Mouse (Mus musculus) liver, embryonic 11.5 days (tissue): Measurements from ENCODE around the gene St6galnac6. TPM values are rescaled to one million over a fixed set of nuclear protein-coding genes. Genes with fewer than 3 reads are reported as not detected.

Experiments used
- ATAC-seq: fragments of 200-750 bp; cut with Nextera tagmentation; replicated peaks from 2 replicates; pipeline ENCODE4 v1.8.0; 2017; ENCODE audit warnings: moderate number of reproducible peaks, mild to moderate bottlenecking, moderate TSS enrichment, moderate library complexity; ENCODE audit not compliant: low FRiP score
- DNase-seq: peaks from one replicate; pipeline ENCODE4 v3.0.0-alpha.2; 2017; ENCODE audit warnings: low spot score
- H3K27ac ChIP-seq: fragments of 300-500 bp; sonication (generic); 2 replicates; pipeline ENCODE4 v1.5.1; 2014; ENCODE audit warnings: mild to moderate bottlenecking, low read depth, low read length, control low read depth
- H3K27me3 ChIP-seq: fragments of 300-500 bp; sonication (generic); replicated peaks from 2 replicates; pipeline ENCODE4 v1.6.1; 2014; ENCODE audit warnings: low read length, mixed read lengths; ENCODE audit not compliant: control insufficient read depth, insufficient read depth
- H3K36me3 ChIP-seq: fragments of 300-500 bp; sonication (generic); 2 replicates; pipeline ENCODE4 v1.6.1; 2014; ENCODE audit warnings: mild to moderate bottlenecking, low read length, moderate library complexity, mixed read lengths; ENCODE audit not compliant: control insufficient read depth, insufficient read depth
- H3K4me1 ChIP-seq: fragments of 300-500 bp; sonication (generic); replicated peaks from 2 replicates; pipeline ENCODE4 v1.6.1; 2014; ENCODE audit warnings: low read length, mixed read lengths; ENCODE audit not compliant: control insufficient read depth, insufficient read depth
- H3K4me2 ChIP-seq: fragments of 300-500 bp; sonication (generic); 2 replicates; pipeline ENCODE4 v1.6.1; 2014; ENCODE audit warnings: mild to moderate bottlenecking, control low read depth, moderate library complexity
- H3K4me3 ChIP-seq: fragments of 300-500 bp; sonication (generic); 2 replicates; pipeline ENCODE4 v1.5.1; 2014; ENCODE audit warnings: low read depth, low read length, control low read depth
- H3K9ac ChIP-seq: fragments of 300-500 bp; sonication (generic); 2 replicates; pipeline ENCODE4 v1.6.1; 2014; ENCODE audit warnings: low read depth, low read length, control low read depth
- H3K9me3 ChIP-seq: fragments of 300-500 bp; sonication (generic); 2 replicates; pipeline ENCODE4 v1.6.1; 2016; ENCODE audit warnings: low read length, inconsistent platforms, mixed read lengths; ENCODE audit not compliant: control insufficient read depth
- WGBS: fragments of 180-500 bp; shearing (Covaris S2); extraction: QIAGEN DNeasy Blood & Tissue Kit; methylation state at CpG from one replicate; pipeline ENCODE4 v1.1.7; 2014; 5-methylcytosine and 5-hydroxymethylcytosine counted together
- polyA plus RNA-seq: library from polyadenylated mRNA; unstranded; fragments of >200 nt; fragmentation: Nextera tagmentation; extraction: Ambion mirVana; gene quantifications from 2 replicates; pipeline ENCODE4 v1.2.1, GENCODE M21; 2014

Gene St6galnac6
- polyA plus RNA-seq, 1 experiment from 2014 or later, result 10.6 TPM

DNA sequence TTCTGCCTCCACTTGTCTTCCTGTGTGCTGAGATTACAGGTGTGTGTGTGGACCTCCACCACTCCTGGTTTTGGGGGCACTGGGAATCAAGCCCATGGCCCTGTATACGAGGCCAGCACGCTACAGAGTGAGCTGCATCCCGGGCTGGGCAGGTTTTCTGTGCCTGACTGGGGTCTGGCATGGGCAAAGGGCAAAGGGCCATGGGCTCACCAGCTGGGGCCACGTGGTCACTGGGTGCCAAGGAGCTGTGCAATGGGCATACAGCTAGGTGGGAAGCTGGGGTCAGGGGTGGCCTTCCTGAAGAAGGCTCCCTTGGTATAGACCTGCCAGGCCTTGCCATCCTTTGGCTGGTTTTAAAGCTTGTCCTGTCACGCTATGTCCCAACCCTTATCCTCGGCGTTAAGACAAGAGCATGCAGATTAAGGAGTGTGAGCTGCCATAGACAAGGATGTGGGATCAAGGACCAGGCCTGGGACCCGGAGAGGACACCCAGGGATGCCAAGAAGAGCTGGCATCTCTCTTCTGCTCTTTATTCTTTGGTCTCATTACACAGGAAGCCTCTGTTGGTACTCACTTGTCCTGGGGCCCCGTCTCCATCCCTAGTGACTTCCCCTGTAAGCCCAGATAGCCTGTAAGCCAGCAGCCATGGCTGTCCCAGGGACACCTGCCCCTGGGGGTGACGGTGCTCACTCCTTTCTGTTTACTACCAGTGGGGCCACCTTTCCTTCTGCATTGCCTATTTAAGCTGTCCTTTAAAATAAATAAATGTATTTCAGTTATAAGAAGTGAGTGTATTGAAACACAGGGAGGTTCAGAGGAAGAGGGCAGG is 35.0 kb downstream of the St6galnac6 start:
- Histone ChIP-seq H3K27me3 (no peaks in the 10 kb centered on the region), H3K9ac (no peak overlapping the region), H3K4me1 (peaks cover 17% of the 10 kb centered on the region), H3K36me3 (no peaks in the 10 kb centered on the region), H3K9me3 (no peaks in the 10 kb centered on the region), H3K4me2 (no peak overlapping the region), H3K27ac (0 out of 2 replicates have a peak overlapping the region, but pooled peaks have one; percentile 25), H3K4me3 (no peak overlapping the region)
- ATAC-seq, result no peak
- no peak for DNase-seq
- 77% methylated on average over 10 of the region's 10 CpGs for WGBS

DNA sequence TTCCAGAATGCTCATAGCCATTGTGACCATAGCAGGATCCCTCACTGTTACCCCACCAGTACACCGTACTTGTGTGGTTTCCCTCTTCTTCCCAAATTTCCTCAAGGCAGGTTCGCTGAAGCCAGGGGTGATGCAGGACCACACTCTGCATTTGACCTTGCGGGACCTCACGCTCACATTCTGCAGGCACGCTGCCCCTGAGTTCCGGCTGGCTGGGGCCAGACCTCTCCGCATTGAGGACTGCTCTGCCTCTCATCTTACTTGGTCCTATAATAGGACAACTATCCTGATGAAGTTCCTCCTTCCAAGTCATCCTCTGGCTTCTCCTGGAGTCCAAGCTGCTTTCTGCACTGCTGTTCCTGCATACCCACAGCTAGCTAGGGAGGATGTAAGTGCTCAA is 37.1 kb downstream of the St6galnac6 start:
- peaks cover 23% of the 10 kb centered on the region for H3K4me1 ChIP-seq

DNA sequence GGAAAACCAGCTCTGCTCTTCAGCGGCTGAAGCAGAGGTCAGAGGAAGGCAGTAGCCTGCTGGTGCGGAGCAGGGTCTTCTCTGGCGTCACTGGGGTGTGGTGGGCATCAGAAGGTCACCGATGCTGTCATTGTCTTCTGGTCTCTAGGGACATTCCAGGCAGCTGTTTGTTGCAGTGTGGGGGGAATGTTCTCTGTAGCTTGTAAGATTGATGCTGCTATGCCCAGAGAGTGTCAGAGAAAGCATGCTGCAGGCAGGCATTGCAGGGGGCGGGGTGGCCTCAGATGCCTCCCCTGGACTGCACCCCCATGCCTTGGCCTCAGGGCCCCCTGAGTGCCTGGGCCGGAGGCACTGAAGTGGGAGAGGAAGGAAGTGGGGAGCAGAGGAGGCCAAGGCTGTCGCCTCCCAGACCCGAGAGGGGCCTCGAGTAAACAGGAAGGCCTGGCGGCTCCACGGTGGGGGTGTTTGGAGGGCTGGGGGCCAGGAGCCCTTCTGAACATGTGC is 38.3 kb downstream of the St6galnac6 start:
- H3K9me3 ChIP-seq, result no peaks in the 10 kb centered on the region
- H3K9ac ChIP-seq, result peak overlapping the region; percentile 48
- H3K4me2 ChIP-seq, result no peak overlapping the region
- H3K27ac ChIP-seq, result peak overlapping the region; percentile 48; the same call in 1 of the 2 replicates
- peaks cover 18% of the 10 kb centered on the region for H3K4me1 ChIP-seq
- peak; percentile 68 for ATAC-seq
- 33% methylated on average over 11 of the region's 11 CpGs for WGBS
- no peak for DNase-seq
- H3K36me3 ChIP-seq, result no peaks in the 10 kb centered on the region
- H3K27me3 ChIP-seq, result no peaks in the 10 kb centered on the region
- no peak overlapping the region for H3K4me3 ChIP-seq

More for the DNA sequence above, 37.1 kb downstream of the St6galnac6 start:
- H3K9ac ChIP-seq, result no peak overlapping the region
- no peaks in the 10 kb centered on the region for H3K27me3 ChIP-seq
- no peak for ATAC-seq
- no peaks in the 10 kb centered on the region for H3K36me3 ChIP-seq
- WGBS, result 87% methylated on average over 7 of the region's 7 CpGs
- H3K9me3 ChIP-seq, result no peaks in the 10 kb centered on the region
- H3K4me2 ChIP-seq, result no peak overlapping the region
- H3K27ac ChIP-seq, result peak overlapping the region; percentile 41; the same call in 1 of the 2 replicates
- no peak overlapping the region for H3K4me3 ChIP-seq
- DNase-seq, result no peak

DNA sequence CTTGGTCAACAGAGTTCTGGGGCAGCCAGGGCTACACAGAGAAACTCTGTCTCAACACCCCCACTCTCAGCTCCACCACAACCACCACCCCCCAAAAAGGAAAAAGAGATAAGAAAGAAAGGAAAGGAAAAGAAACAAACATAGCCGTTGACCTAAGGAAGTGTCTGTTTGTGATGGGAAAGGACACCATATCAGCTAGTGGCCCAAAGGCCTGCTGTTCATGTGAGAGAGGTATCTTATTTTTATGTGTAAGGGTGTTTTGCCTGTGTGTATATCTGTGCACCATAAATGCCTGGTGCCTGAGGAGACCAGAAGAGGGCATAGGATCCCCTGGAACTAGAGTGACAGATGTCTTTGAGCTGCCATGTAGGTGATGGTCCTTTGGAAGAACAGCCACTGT is 40.1 kb downstream of the St6galnac6 start:
- Histone ChIP-seq H3K4me3 (no peak overlapping the region), H3K27me3 (no peaks in the 10 kb centered on the region), H3K27ac (peak overlapping the region; percentile 19; the same call in 1 of the 2 replicates), H3K4me1 (peaks cover 23% of the 10 kb centered on the region), H3K9me3 (no peaks in the 10 kb centered on the region), H3K4me2 (no peak overlapping the region), H3K9ac (no peak overlapping the region), H3K36me3 (no peaks in the 10 kb centered on the region)
- 37% methylated on average over 1 of the region's 1 CpGs for WGBS
- ATAC-seq, result no peak
- DNase-seq, result no peak

DNA sequence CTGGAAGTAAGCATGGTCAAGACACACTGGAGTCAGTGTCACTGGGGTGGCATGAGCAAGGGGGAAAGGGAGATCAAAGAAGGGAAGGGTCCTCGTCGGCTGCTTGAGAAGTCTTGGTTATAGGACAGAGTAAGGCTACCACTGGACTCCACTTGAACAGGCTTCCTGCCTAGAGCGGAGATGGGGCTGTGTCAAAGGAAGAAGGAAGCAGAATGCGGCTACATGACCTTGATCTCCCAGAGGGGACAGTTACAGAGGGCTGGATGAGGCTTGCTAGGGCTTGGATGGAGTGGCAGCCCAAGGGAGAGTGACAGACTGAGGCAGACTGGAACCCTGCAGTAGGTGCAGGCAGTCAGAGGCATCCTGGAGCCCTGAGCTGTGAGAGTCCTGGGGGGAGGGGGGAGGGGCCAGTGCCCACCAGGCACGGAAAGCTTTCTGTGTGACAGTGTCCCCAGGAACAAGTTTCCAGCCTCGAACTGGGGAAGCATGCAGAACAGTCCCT is 41.1 kb downstream of the St6galnac6 start:
- no peak overlapping the region for H3K27ac ChIP-seq
- WGBS, result 53% methylated on average over 6 of the region's 6 CpGs
- no peak overlapping the region for H3K4me2 ChIP-seq
- H3K9me3 ChIP-seq, result no peaks in the 10 kb centered on the region
- DNase-seq (no peak), ATAC-seq (no peak)
- H3K4me1 ChIP-seq, result peaks cover 32% of the 10 kb centered on the region
- H3K27me3 ChIP-seq, result no peaks in the 10 kb centered on the region
- no peak overlapping the region for H3K4me3 ChIP-seq
- no peak overlapping the region; the same call in 1 of the 2 replicates for H3K9ac ChIP-seq
- H3K36me3 ChIP-seq, result no peaks in the 10 kb centered on the region

DNA sequence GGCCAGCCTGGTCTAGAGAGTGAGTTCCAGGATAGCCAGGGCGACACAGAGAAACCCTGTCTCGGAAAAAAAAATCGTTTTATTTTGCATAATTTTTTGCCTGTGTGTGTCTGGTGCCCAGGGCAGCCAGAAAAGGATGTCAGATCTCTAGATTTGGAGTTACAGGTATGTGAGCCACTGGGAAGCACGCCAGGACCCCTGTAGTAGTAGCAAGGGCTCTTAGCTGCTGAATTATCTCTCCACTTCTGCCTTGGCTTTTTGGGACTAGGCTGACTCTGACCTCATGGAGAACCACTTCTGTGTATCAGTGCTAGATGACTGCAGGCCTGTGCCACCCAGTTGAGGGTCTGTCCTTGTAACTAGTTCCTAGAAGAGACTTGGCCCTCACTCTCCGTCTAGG is 42.3 kb downstream of the St6galnac6 start:
- no peak for DNase-seq
- no peak for ATAC-seq
- no peaks in the 10 kb centered on the region for H3K9me3 ChIP-seq
- no peaks in the 10 kb centered on the region for H3K36me3 ChIP-seq
- H3K9ac ChIP-seq, result no peak overlapping the region
- H3K4me1 ChIP-seq, result peaks cover 42% of the 10 kb centered on the region
- no peak overlapping the region for H3K4me3 ChIP-seq
- no peaks in the 10 kb centered on the region for H3K27me3 ChIP-seq
- H3K4me2 ChIP-seq, result no peak overlapping the region
- WGBS, result 82% methylated on average over 5 of the region's 5 CpGs
- H3K27ac ChIP-seq, result no peak overlapping the region

DNA sequence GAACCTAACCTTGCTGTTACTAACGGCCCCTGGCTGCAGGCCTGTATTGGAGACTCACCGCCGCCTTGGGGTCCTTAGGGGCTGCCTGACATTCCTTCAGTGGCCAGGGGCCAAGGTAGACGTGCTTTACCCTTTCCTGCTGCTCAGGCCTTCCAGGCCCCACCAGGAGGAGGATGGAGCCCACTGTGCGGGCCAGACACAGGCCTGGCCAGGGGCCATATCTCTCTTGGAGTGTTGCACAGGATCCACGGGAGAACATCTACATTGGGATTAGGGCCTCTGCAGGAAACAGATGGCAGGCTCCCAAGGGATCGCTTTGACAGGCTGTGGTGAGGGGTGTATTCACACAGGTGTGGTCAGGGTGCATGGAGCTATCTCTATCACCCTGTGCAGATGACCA is 43.3 kb downstream of the St6galnac6 start:
- ATAC-seq, result no peak
- H3K9me3 ChIP-seq, result no peaks in the 10 kb centered on the region
- no peaks in the 10 kb centered on the region for H3K27me3 ChIP-seq
- no peak overlapping the region for H3K9ac ChIP-seq
- no peaks in the 10 kb centered on the region for H3K36me3 ChIP-seq
- H3K4me2 ChIP-seq, result no peak overlapping the region
- no peak for DNase-seq
- H3K4me1 ChIP-seq, result peaks cover 37% of the 10 kb centered on the region
- H3K4me3 ChIP-seq, result no peak overlapping the region
- WGBS, result 80% methylated on average over 7 of the region's 7 CpGs
- H3K27ac ChIP-seq, result no peak overlapping the region

DNA sequence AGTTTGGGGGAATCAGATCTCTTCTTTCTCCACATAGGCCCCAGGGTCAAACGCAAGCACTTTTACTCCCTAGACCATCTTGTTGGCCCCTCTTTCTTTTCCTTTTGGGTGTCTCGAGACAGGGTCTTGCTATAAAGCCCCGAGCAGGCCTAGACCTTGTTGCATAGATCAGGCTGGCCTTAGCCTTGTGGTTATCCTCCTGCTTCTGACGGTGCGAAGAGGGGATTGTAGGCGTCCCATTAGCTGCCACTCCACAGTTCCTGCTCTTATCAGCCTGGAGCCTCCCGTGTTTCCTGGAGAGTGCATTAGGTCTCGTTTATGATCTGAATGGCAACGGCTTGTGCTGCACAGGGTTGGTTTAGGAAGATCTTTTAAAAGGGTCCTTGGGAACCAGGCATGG is 44.6 kb downstream of the St6galnac6 start:
- no peaks in the 10 kb centered on the region for H3K27me3 ChIP-seq
- H3K4me1 ChIP-seq, result peaks cover 35% of the 10 kb centered on the region
- H3K27ac ChIP-seq, result peak overlapping the region; percentile 71
- no peaks in the 10 kb centered on the region for H3K9me3 ChIP-seq
- ATAC-seq (no peak), DNase-seq (no peak)
- no peak overlapping the region for H3K4me2 ChIP-seq
- 51% methylated on average over 9 of the region's 9 CpGs for WGBS
- no peak overlapping the region for H3K9ac ChIP-seq
- no peak overlapping the region for H3K4me3 ChIP-seq
- H3K36me3 ChIP-seq, result no peaks in the 10 kb centered on the region
